Mouse (Mus musculus) heart, postnatal 4 days (tissue): ENCODE results near the gene Gm27021. TPM values are rescaled to one million over a fixed set of nuclear protein-coding genes. Genes with fewer than 3 reads are reported as not detected.

Source experiments
- DNase-seq: peaks from one replicate; pipeline ENCODE4 v3.0.0; 2021
- total RNA-seq, 2 experiments: library from RNA; stranded (reverse); gene quantifications; 2 replicates each; pipeline ENCODE4 v1.2.3; 2021

The Gm27021 gene
- total RNA-seq: not detected

DNA sequence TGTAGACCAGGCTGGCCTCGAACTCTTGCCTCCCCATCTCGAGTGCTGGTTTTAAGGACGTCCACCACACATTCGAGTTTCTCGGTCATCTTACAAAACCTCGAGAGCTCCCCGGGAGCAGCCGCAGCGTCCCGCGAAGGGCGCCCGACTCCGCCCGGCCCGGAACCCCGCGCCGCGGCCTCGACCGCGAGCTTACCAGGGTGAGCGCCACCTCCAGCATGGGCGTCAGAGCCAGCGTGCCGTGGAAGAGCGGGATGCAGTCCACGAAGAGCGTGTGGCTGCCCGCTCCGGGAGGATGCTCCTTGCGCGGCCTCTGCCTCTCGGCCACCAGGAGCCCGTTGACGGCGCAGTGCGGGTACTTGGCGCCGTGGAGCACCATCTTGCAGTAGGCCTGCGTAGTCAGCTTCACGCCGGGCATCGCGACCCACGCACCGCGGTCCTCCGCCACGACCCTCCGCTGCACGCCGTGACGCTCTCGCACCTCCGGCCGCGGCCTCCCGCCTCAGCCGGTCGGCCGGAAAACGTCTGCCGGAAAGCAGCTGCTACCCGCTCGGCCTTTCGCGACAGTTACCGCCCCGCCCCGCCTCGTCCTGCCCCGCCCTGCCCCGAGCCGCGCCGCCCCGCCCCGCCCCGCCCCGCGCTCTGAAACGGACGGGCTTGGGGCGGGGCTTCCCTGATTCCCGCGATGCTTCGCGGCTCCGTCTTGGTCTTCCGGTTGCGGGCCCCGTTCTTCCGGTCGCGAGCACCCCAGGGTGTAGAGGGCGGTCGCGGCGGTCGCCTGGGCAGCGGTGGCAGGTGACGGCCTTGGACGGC, at the start of gene Gm27021, which contains the start of gene Cox4i1:
Gm27021 (minus strand) TSS at position 519 of the 813 bp plus-strand sequence.
Cox4i1 (plus strand) TSS at position 662 of the 813 bp plus-strand sequence.
- DNase-seq: peak; percentile 95

DNA sequence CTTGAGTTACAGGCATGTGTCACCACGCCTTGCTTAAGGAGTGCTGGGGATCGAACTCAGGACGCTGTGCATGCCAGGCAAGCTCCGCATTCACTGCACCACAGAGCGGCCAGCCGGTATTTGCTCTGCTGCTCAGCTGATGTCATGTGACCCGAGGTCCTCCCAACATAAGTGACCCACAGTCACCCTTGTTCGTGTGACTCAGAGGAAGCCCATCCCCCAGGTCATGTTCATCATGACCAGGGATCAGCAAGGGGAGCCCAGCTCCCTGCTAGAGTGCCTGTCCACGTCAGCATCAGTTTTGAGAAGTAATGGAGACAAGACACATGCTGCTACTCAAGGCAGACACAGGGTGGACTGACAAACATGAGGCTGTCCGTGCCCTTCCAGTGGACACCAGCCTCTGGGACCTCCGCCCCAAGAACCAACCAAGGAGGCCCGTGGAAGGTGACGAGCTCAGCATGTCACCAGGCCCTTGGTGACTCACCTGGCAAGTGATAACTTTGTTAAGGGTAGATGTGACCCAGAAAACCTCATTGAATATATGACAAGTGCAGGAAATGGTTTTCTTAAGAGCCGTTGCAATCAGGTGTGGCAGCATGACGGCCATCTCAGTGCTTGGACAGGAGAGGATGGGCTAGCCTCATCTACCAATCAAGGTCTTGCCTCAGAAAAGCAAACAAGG, 48.3 kb upstream of the Gm27021 start:
- DNase-seq: no peak

GRCm38 (mm10) chr8:120715200-120715599, 47.3 kb upstream of the Gm27021 start:
- no peak for DNase-seq

DNA sequence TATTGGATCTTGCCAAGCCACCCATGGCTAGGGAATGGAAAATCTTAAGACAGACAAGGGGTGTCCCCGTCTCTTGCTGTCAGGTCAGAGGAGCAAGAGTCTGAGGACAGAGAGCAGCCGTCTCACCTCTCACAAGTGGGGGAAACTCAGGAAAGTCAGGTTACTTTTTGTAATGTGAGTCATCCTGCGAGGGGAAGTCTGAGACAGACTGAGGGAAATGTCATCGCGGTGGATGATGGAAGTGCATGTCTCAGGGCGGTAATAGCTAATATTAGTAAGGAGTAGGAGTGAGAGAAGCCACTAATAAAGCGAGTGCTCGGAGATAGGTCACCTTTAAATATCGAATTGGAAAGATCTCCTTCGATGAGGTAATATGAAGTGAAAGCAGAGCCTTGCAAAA, 41.3 kb upstream of the Gm27021 start:
- no peak for DNase-seq

GRCm38 (mm10) chr8:120706193-120706592, 38.3 kb upstream of the Gm27021 start:
- no peak for DNase-seq

- DNase-seq: no peak
Observed at GRCm38 (mm10) chr8:120705163-120705562, 37.3 kb upstream of the Gm27021 start.

GRCm38 (mm10) chr8:120704203-120704602, 36.3 kb upstream of the Gm27021 start:
- DNase-seq: peak; percentile 53

- no peak for DNase-seq
Observed at GRCm38 (mm10) chr8:120701758-120702465, 34.0 kb upstream of the Gm27021 start.

GRCm38 (mm10) chr8:120700053-120700452, 32.2 kb upstream of the Gm27021 start:
- DNase-seq: no peak

DNA sequence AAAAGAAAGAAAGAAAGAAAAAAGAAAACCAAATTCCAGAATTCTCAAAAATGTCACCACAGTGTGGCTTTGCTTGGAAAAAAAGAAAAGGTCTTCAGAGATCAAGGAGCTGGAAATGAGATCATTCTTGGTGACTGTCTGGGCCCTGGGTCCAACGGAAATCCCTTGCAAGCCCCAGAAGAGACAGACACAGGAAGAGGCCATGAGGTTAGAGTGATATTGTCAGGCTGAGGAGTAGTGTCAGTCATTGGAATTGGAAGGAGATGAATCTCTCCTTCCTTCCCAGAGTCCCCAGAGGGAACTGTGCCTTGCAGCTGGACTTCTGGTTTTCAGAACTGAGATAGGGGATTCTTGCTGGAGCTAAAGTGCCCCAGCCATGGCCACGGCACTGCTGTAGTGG, 31.7 kb upstream of the Gm27021 start:
- DNase-seq: no peak

DNA sequence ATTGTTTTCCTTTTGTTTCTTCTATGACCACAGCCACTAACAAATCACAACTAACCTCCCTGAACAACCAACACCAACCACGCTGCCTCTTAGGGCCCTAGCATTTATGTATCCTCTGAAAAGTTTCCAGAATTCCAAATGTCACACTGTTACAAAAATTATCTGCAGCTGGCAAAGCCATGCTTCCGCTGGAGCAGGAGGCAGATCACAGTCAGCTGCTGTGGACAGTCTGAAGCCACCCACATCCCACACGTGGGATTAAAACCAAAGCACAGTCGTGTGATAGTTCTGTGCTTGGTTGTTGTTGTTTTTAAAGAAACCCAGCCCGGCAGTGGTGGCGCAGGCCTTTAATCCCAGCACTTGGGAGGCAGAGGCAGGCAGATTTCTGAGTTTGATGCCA, 31.2 kb upstream of the Gm27021 start:
- DNase-seq: no peak

DNA sequence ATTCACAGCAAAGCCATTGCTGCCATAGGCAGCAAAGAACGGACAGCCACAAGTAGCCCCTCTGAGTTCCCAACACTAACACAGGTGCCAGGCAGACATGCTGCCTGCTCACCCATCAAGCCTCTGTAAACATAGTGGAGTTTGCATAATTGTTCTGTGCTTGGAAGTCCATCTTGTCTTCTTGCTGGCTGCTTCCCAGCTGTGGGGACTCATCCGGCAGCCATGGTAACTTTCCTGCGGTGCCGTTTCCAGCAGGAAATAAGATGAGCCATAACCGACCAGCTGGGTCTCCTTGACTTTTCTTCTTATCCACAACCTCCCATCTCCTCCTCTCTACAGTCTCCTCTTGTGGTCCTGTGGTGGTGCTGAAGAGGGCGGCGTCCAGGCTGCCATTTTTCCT, 30.5 kb upstream of the Gm27021 start:
- DNase-seq: no peak

GRCm38 (mm10) chr8:120697979-120698272, 30.0 kb upstream of the Gm27021 start:
- peak; percentile 48 for DNase-seq

GRCm38 (mm10) chr8:120697154-120697978, 29.5 kb upstream of the Gm27021 start:
- DNase-seq: peak; percentile 77

GRCm38 (mm10) chr8:120696401-120697153, 28.7 kb upstream of the Gm27021 start:
- DNase-seq: peak; percentile 74

DNA sequence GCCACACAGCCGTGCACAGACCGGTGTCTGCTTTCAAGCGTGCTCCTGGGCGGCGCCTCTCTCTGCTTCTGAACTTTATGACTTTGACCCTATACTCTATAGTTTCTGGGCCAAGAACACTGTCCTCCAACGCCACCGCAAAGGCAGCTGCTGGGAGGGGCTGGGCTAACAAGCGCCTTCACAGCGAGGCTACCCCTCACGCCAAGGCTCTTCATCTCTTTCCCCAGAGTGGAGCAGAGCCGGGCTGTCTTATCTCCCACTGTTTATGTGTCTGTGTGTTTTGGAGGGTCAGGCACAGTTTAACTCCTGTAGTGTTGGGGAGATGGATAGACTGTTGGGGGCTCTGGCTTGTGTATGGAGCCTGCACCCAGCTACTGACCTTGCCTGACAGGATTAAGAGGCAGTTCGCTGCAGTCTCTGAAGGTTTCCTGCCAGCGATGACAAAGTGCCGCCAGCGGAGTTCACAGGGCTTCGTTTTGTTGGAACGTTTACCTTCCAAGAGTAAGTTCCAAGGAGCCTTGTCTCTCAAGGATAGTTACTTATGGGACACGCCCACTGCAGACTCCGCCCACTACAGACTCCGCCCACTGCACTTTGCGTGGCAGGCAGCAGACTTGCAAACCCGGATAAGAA, 26.1 kb upstream of the Gm27021 start:
- DNase-seq: peak; percentile 49

GRCm38 (mm10) chr8:120692934-120693333, 25.1 kb upstream of the Gm27021 start:
- no peak for DNase-seq

DNA sequence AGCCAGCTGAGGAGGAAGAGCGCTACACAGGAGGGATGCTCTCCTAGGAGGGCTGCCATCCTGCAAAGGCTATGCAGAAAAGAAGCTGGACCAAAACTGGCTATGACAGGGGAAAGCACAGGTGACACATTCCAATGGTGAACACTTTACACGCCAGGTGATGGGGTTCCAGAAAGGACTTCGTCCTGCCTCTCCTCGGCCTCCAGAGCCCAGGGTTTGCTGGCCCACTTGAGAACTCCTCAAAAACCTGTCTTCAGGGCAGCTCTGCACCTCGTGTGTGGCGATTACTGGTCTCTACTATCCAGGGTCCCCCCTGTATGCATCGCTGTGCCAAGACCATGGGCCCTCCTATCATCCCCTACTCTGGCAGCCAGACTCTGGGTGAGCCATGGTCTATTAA, 20.6 kb upstream of the Gm27021 start:
- no peak for DNase-seq

DNA sequence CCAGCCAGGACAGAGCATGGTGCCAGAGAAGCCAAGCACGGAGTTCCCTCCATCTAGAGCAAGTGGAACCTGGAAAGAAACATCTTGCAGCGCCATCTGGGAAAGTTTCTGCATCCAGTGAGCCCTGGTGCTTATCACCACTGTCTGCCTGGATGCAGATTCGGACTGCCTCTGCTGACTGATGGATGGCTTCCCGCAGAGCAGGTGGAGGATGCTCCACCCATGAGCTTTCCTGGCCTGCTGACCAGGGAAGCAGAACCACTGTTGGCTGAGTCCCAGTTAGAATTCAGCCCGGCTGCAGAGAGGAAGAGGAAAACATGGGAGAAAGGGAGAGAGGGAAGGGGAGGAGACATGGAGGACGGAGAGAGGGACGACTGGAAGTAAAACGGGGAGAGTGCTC, 19.9 kb upstream of the Gm27021 start:
- DNase-seq: peak; percentile 51

- no peak for DNase-seq
Observed at GRCm38 (mm10) chr8:120686576-120686975, 18.7 kb upstream of the Gm27021 start.

- DNase-seq: no peak
Observed at GRCm38 (mm10) chr8:120686051-120686450, 18.2 kb upstream of the Gm27021 start.
